Mouse (Mus musculus) megakaryocyte progenitor cell, adult 5-6 weeks (primary cell): Measurements from ENCODE around the gene Ppp1r13b. TPM values are rescaled to one million over a fixed set of nuclear protein-coding genes. Genes with fewer than 3 reads are reported as not detected.
A peak's percentile ranks its signal among the peaks of the same experiment; 100 is the strongest.

Experiments used
- ATAC-seq: replicated peaks from 2 replicates; pipeline ENCODE4 v1.8.0; 2016; ENCODE audit warnings: mild to moderate bottlenecking, moderate TSS enrichment, inconsistent platforms; ENCODE audit not compliant: poor library complexity
- total RNA-seq, 2 experiments: library from RNA; stranded (forward) in 1 of 2; stranded (reverse) in 1 of 2; fragments of 157-497, 149-512 nt in 1 of 2; fragments of 200-1000 nt in 1 of 2; gene quantifications; 2 replicates each; pipeline versions ENCODE4 v1.2.3 to v1.2.4; 2015 to 2017

Gene Ppp1r13b
- total RNA-seq, 2 experiments from 2014 or later = 3.7 to 9.3 TPM

GRCm38 (mm10) chr12:111797251-111797650 is 110.7 kb downstream of the Ppp1r13b start:
- ATAC-seq = no peak

DNA sequence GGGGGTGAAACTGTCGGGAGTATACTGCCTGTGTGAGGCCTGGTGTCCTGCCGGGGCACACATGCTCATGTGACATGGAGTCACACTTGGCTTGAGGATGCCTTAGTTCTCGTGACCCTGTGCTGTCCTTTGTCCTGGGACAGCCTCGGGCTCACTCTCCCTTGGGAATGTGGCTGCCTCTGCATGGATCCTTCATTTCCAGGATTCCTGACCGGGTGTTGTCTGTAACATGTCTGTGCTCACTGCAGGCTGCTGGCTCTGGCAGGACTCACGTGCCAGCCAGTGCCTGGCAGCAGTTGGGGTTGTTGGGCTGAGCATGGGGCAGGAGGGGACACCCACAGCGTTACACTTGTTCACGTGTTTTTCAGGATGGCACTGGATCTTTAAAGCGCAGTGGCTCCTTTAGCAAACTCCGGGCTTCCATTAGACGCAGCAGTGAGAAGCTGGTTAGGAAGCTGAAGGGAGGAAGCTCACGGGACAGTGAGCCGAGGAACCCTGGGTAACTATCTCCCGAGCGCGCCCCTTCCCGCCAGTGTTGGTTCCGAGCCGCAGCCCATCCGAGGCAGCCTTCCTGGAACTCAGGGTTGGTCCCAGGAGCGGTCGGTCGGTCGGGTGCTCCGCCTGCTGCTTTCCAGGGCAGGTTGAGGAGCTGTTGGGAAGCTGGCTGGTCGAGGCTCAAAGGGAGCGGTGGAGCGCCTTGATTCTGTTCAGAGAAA is 112.6 kb downstream of the Ppp1r13b start:
- no peak for ATAC-seq

DNA sequence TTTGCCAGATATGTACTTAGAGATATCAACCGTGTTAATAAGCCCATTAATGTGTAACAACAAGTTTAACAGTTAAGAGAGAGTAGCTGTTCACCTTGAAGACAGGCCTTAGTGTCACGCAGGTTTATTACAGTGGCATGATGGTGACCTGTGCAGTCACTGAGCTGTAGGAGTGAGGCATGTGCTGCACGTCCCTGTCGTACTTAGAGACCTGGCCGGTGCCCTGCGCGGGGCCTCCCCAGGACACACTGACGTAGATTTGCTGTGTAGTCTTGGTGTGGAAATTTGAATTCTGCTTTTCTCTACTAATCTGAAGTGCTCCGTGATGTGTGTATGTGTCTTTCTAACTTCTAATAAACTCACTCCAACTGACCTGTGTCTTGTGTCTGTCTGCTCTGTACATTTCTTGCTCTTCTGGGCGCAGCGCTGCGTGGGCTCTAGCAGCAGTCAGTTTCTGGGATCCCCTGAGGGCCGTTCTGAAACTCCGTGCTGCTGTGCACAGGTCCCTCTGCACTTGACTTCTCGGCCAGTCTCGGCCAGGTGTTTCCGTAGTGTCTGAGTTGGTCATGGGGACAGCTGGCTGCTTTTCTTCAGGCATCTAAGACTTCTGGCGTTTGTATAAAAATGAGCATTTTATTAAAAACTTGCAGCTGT is 113.3 kb downstream of the Ppp1r13b start:
- ATAC-seq = no peak

DNA sequence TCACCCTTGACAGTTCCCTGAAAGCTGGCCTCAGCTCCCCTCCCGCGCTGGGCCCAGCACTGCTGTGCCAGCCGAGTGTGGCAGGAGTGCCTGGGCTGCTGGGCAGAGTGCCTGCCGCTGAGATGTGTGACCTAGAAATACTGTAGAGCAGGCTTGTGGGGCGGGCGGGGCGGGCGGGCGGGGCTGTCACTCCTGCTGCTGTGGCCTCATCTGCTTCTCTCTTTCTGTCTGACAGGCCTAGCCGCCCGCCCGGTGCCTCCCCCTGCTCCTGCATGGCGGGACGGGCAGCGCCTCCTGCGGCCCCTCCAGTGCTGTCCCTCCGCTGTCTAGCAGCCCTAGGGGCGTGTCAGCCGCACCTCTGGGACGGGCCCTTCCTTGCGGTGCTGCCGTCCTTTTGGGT is 113.8 kb downstream of the Ppp1r13b start:
- ATAC-seq = peak; percentile 72

- no peak for ATAC-seq
Observed at GRCm38 (mm10) chr12:111791474-111792104, 116.3 kb downstream of the Ppp1r13b start.

GRCm38 (mm10) chr12:111790631-111791030 is 117.3 kb downstream of the Ppp1r13b start:
- ATAC-seq = no peak

- ATAC-seq = no peak
Observed at GRCm38 (mm10) chr12:111790090-111790489, 117.8 kb downstream of the Ppp1r13b start.

DNA sequence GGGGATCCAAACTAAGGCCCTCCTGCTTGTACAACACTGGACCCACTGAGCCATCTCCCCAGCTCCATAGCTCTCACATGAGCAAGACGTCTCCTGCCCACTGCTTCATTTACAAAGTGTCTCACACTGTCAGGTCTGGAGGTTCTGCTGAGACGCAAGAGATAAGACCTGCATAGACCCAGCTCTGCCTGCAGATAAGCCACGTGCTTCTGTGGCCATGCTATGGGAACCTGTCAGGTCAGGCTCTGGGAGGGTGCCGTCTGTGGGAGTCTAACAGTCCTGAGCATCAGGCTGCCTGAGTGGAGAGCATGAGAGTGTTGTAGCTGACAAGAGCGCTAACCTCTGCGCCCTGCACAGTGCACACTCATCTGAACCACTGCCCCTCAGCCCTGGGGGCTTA is 120.9 kb downstream of the Ppp1r13b start:
- peak; percentile 87 for ATAC-seq

DNA sequence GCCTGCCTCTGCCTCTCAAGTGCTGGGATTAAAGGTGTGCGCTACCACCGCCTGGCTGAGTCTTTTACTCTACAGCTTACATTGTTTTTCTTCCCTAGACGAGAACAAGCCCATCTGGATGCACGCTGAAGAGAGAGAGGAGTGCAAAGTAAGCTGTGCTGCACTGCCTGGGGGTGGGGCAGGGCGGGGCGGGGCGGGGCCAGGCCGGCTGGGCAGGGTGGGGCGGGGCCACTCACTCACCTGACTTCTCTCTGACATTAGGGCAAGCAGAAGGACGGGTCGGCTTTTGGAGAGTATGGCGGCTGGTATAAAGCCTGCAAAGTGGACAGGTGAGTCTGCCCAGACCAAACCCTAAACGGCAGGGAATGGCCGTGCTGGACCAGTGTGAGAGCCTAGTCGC is 122.7 kb downstream of the Ppp1r13b start:
- ATAC-seq = no peak

DNA sequence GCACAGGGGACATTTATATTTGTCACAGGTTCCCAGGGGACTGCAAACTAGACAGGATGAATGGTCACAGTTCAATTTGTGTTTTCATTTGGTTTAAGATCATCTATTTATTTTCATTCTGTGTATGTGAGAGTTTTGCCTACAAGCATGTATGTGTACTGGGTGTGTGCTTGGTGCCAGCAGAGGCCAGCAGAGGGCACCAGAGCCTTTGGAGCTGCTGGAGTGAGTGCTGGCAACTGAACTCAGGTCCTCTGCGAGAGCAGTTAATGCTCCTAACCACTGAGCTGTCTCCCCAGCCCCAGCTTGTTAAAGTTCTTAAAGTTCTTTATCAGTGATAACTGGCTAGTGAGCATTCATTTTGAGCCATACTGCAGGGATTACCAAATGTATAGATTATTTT is 128.4 kb downstream of the Ppp1r13b start:
- ATAC-seq = peak; percentile 68

Other genes starting within 250 kb of the Ppp1r13b start
- 0.85 and 1.8 TPM in 2 replicates for gene Ckb, start 235.8 kb downstream of the Ppp1r13b start, total RNA-seq (2015)
- 2.0 and 4.1 TPM in 2 replicates for gene Ckb, start 235.8 kb downstream of the Ppp1r13b start, total RNA-seq (2017)
- gene Trmt61a, start 230.0 kb downstream of the Ppp1r13b start, total RNA-seq (2015) = 8.6 and 8.8 TPM in 2 replicates
- gene Trmt61a, start 230.0 kb downstream of the Ppp1r13b start, total RNA-seq (2017) = 8.0 and 11.2 TPM in 2 replicates
- 23.6 and 25.8 TPM in 2 replicates for gene Bag5, start 194.9 kb downstream of the Ppp1r13b start, total RNA-seq (2015)
- 29.2 and 46.3 TPM in 2 replicates for gene Bag5, start 194.9 kb downstream of the Ppp1r13b start, total RNA-seq (2017)
- gene Apopt1, start 194.8 kb downstream of the Ppp1r13b start, total RNA-seq (2015) = 67.5 and 72.1 TPM in 2 replicates
- gene Apopt1, start 194.8 kb downstream of the Ppp1r13b start, total RNA-seq (2017) = 54.7 and 55.7 TPM in 2 replicates
- gene Klc1, start 149.3 kb downstream of the Ppp1r13b start, total RNA-seq (2015) = 20.8 and 24.1 TPM in 2 replicates
- 37.9 and 76.1 TPM in 2 replicates for gene Klc1, start 149.3 kb downstream of the Ppp1r13b start, total RNA-seq (2017)
- gene Xrcc3, start 94.2 kb downstream of the Ppp1r13b start, total RNA-seq (2015) = 8.8 and 14.8 TPM in 2 replicates
- 8.2 and 15.1 TPM in 2 replicates for gene Xrcc3, start 94.2 kb downstream of the Ppp1r13b start, total RNA-seq (2017)
- 7.5 and 8.7 TPM in 2 replicates for gene Zfyve21, start 93.9 kb downstream of the Ppp1r13b start, total RNA-seq (2015)
- 7.5 and 9.6 TPM in 2 replicates for gene Zfyve21, start 93.9 kb downstream of the Ppp1r13b start, total RNA-seq (2017)
- gene Atp5mpl, start 58.9 kb upstream of the Ppp1r13b start, total RNA-seq (2015) = 491 and 507 TPM in 2 replicates
- gene Atp5mpl, start 58.9 kb upstream of the Ppp1r13b start, total RNA-seq (2017) = 601 and 839 TPM in 2 replicates
- not detected in 2 replicates for gene Tdrd9, start 63.4 kb upstream of the Ppp1r13b start, total RNA-seq (2015)
- not detected in 2 replicates for gene Tdrd9, start 63.4 kb upstream of the Ppp1r13b start, total RNA-seq (2017)
- gene Rd3l, start 73.2 kb upstream of the Ppp1r13b start, total RNA-seq (2015) = not detected in 2 replicates
- gene Rd3l, start 73.2 kb upstream of the Ppp1r13b start, total RNA-seq (2017) = not detected in 2 replicates
- gene Aspg, start 198.6 kb upstream of the Ppp1r13b start, total RNA-seq (2015) = not detected in 2 replicates
- gene Aspg, start 198.6 kb upstream of the Ppp1r13b start, total RNA-seq (2017) = not detected in 2 replicates
- not detected in 2 replicates for gene Kif26a, start 238.1 kb upstream of the Ppp1r13b start, total RNA-seq (2015)
- gene Kif26a, start 238.1 kb upstream of the Ppp1r13b start, total RNA-seq (2017) = not detected in 2 replicates